Mouse (Mus musculus) liver, adult 2 months (tissue): ENCODE measurements at regions not wholly inside any gene's neighbourhood (a gene's known extent, or its start where the extent isn't known, plus 50 kb on each side); places are given as distances from the start of the nearest gene placed in this dataset.

Source experiments
- CTCF ChIP-seq: fragments of 200-500 bp; IDR thresholded peaks from 2 replicates; pipeline ENCODE4 v1.5.1; 2011; ENCODE audit warnings: low read depth, low read length, control low read depth
- POLR2A ChIP-seq: fragments of 200-500 bp; IDR thresholded peaks from 2 replicates; pipeline ENCODE4 v1.6.1; 2011; ENCODE audit warnings: low read length, control low read depth; ENCODE audit not compliant: insufficient read depth; ENCODE audit errors: extremely low read depth

- no peak for TF ChIP-seq POLR2A
- no peak for TF ChIP-seq CTCF
Observed at GRCm38 (mm10) chr9:91959592-91959991, 233.1 kb upstream of the Plscr5 start.
